Mouse (Mus musculus) midbrain, embryonic 15.5 days (tissue): Measurements from ENCODE around the gene Slc35c2. TPM values are rescaled to one million over a fixed set of nuclear protein-coding genes. Genes with fewer than 3 reads are reported as not detected.

Experiments used
- ATAC-seq: fragments of 200-750 bp; cut with Nextera tagmentation; replicated peaks from 2 replicates; pipeline ENCODE4 v1.8.0; 2017; ENCODE audit warnings: moderate TSS enrichment
- H3K27ac ChIP-seq: fragments of 300-500 bp; sonication (generic); 2 replicates; pipeline ENCODE4 v1.5.1; 2015; ENCODE audit warnings: mild to moderate bottlenecking, inconsistent platforms
- H3K27me3 ChIP-seq: fragments of 300-500 bp; sonication (generic); replicated peaks from 2 replicates; pipeline ENCODE4 v1.6.1; 2015; ENCODE audit warnings: inconsistent platforms
- H3K36me3 ChIP-seq: fragments of 300-500 bp; sonication (generic); replicated peaks from 2 replicates; pipeline ENCODE4 v1.6.1; 2015; ENCODE audit warnings: inconsistent platforms
- H3K4me1 ChIP-seq: fragments of 300-500 bp; sonication (generic); 2 replicates; pipeline ENCODE4 v1.6.1; 2015; ENCODE audit warnings: inconsistent platforms
- H3K4me2 ChIP-seq: fragments of 300-500 bp; sonication (generic); 2 replicates; pipeline ENCODE4 v1.6.1; 2015; ENCODE audit warnings: inconsistent platforms, mild to moderate bottlenecking, moderate library complexity
- H3K4me3 ChIP-seq: fragments of 300-500 bp; sonication (generic); 2 replicates; pipeline ENCODE4 v1.5.1; 2015; ENCODE audit warnings: mild to moderate bottlenecking, inconsistent platforms
- H3K9ac ChIP-seq: fragments of 300-500 bp; sonication (generic); 2 replicates; pipeline ENCODE4 v1.6.1; 2015; ENCODE audit warnings: mild to moderate bottlenecking, inconsistent platforms
- H3K9me3 ChIP-seq: fragments of 300-500 bp; sonication (generic); 2 replicates; pipeline ENCODE4 v1.6.1; 2016; ENCODE audit warnings: inconsistent platforms
- WGBS: fragments of 180-500 bp; shearing (Covaris S2); methylation state at CpG from one replicate; pipeline ENCODE4 v1.1.7; 2015; ENCODE audit warnings: mixed read lengths; 5-methylcytosine and 5-hydroxymethylcytosine counted together
- polyA plus RNA-seq: library from polyadenylated mRNA; unstranded; fragments of >200 nt; fragmentation: Nextera tagmentation; extraction: Ambion mirVana; gene quantifications from 2 replicates; pipeline ENCODE4 v1.2.1, GENCODE M21; 2015

Gene Slc35c2
- polyA plus RNA-seq, 1 experiment from 2014 or later: 72.8 TPM

GRCm38 (mm10) chr2:165307801-165308200 is 20.1 kb upstream of the Slc35c2 start:
- Histone ChIP-seq H3K27ac (no peak overlapping the region), H3K4me1 (peaks cover 29% of the 10 kb centered on the region), H3K4me3 (no peak overlapping the region), H3K9ac (no peak overlapping the region), H3K36me3 (peaks cover 27% of the 10 kb centered on the region), H3K4me2 (no peak overlapping the region), H3K9me3 (no peaks in the 10 kb centered on the region), H3K27me3 (no peaks in the 10 kb centered on the region)
- 90% methylated on average over 6 of the region's 6 CpGs for WGBS
- no peak for ATAC-seq

DNA sequence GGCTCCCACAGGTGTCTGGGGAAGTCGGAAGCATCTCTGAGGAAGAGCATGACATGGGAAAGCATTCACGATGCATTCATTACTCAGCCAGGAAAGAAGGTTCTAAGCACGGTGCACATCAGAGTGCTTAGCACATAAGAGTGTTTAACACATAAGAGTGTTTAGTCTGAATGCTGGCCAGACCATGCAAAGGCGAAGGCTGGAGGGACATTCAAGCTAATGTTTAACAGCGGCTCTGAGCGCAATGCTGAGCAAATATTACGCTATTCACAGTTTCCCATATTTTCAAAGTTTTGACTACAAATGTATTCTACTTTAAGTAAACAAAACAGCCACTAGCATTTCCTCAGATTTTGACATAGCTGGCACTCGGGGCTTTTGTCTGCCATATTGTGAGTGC is 17.8 kb upstream of the Slc35c2 start:
- Histone ChIP-seq H3K4me2 (no peak overlapping the region), H3K36me3 (peaks cover 28% of the 10 kb centered on the region), H3K4me3 (no peak overlapping the region), H3K27ac (no peak overlapping the region), H3K9ac (no peak overlapping the region), H3K27me3 (no peaks in the 10 kb centered on the region), H3K4me1 (peaks cover 16% of the 10 kb centered on the region), H3K9me3 (no peaks in the 10 kb centered on the region)
- ATAC-seq: no peak
- WGBS: 90% methylated on average over 8 of the region's 8 CpGs

- WGBS: 85% methylated on average over 19 of the region's 19 CpGs
- peaks cover 28% of the 10 kb centered on the region for H3K36me3 ChIP-seq
- H3K9ac ChIP-seq: no peak overlapping the region
- no peak overlapping the region for H3K4me3 ChIP-seq
- no peak overlapping the region for H3K4me2 ChIP-seq
- H3K27me3 ChIP-seq: no peaks in the 10 kb centered on the region
- no peak overlapping the region for H3K27ac ChIP-seq
- no peak for ATAC-seq
- H3K9me3 ChIP-seq: no peaks in the 10 kb centered on the region
- peaks cover 10% of the 10 kb centered on the region; the same call in 1 of the 2 replicates for H3K4me1 ChIP-seq
These were observed 17.1 kb upstream of the Slc35c2 start for GRCm38 (mm10) chr2:165304819-165305218.

- H3K4me2 ChIP-seq: no peak overlapping the region
- 92% methylated on average over 6 of the region's 6 CpGs for WGBS
- H3K9me3 ChIP-seq: no peaks in the 10 kb centered on the region
- H3K4me1 ChIP-seq: no peaks in the 10 kb centered on the region
- H3K27ac ChIP-seq: no peak overlapping the region
- H3K27me3 ChIP-seq: no peaks in the 10 kb centered on the region
- no peak overlapping the region for H3K9ac ChIP-seq
- H3K36me3 ChIP-seq: peaks cover 32% of the 10 kb centered on the region
- H3K4me3 ChIP-seq: no peak overlapping the region
- no peak for ATAC-seq
These were observed 15.8 kb upstream of the Slc35c2 start for GRCm38 (mm10) chr2:165303354-165304012.

DNA sequence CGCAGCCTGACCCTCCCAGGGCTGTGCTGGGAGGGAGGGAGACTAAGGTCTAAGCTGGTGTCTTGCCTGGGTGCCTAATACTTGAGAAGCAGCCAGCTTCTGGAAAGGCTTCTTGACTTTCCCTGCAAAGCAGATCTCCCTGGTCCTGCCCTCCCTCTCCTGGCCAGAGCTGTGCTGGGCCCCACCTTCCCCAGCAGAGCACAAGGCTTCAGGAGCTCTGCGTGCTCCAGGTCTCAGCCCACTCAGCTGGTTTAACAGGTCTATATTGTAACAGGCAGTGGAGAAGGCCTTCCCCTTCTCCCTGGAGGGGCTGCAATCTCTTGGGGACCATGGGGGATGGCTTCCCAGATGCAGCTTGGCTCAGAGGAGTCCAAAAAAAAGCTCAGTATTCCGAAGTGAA is 13.7 kb upstream of the Slc35c2 start:
- H3K4me1 ChIP-seq: no peaks in the 10 kb centered on the region
- no peak overlapping the region for H3K27ac ChIP-seq
- no peak overlapping the region for H3K4me3 ChIP-seq
- H3K4me2 ChIP-seq: no peak overlapping the region
- WGBS: 52% methylated on average over 3 of the region's 3 CpGs
- H3K9me3 ChIP-seq: no peaks in the 10 kb centered on the region
- no peak for ATAC-seq
- no peak overlapping the region for H3K9ac ChIP-seq
- peaks cover 48% of the 10 kb centered on the region for H3K36me3 ChIP-seq
- no peaks in the 10 kb centered on the region for H3K27me3 ChIP-seq

DNA sequence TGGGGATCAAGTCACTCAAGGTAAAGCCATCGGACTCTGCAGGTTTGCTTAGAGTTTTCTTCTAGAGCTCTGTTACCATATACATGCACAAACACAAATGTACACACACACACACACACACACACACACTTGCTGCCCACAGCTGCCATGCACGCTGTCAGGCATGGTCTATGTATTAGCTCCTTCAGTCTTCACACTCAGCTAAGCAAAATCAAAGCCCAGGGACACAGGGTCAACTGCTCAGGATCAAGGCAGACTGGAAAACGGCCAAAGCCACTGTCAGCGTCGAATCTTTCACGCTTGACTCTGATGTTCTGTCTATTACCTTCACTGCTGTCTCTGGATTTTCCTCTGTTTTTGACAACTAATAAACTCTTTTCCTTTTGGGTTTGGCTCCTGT is 13.2 kb upstream of the Slc35c2 start:
- Histone ChIP-seq H3K9ac (no peak overlapping the region), H3K4me2 (no peak overlapping the region), H3K9me3 (no peaks in the 10 kb centered on the region), H3K4me1 (no peaks in the 10 kb centered on the region), H3K4me3 (no peak overlapping the region), H3K36me3 (peaks cover 53% of the 10 kb centered on the region), H3K27me3 (no peaks in the 10 kb centered on the region), H3K27ac (no peak overlapping the region)
- no peak for ATAC-seq
- 63% methylated on average over 6 of the region's 6 CpGs for WGBS

- H3K4me2 ChIP-seq: no peak overlapping the region
- H3K36me3 ChIP-seq: peaks cover 57% of the 10 kb centered on the region
- no peak overlapping the region for H3K9ac ChIP-seq
- 0 out of 2 replicates have a peak overlapping the region, but pooled peaks have one; percentile 18 for H3K27ac ChIP-seq
- H3K4me3 ChIP-seq: no peak overlapping the region
- H3K4me1 ChIP-seq: no peaks in the 10 kb centered on the region
- no peak for ATAC-seq
- H3K27me3 ChIP-seq: no peaks in the 10 kb centered on the region
- no peaks in the 10 kb centered on the region for H3K9me3 ChIP-seq
- WGBS: 79% methylated on average over 8 of the region's 8 CpGs
These were observed 12.8 kb upstream of the Slc35c2 start for GRCm38 (mm10) chr2:165300424-165300823.

DNA sequence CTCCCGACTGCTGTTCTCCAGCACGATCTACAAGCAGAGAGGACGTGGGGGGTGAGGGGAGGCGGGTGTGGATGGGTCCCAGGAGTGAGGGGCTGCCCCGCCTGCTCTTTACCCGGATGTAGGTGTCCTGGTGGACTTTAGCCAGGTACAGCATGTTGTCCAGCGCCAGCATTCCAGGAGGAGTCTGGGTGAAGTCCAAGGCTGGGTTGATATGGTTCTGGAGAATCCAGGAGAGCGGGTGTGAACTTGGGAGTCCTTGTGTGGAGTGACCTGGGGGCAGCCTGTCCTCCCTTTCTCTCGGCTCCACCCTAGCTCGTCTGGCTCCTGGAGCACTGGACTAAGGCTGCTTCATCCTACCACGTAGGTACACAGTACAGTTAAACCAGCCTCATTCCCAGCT is 9.8 kb upstream of the Slc35c2 start:
- Histone ChIP-seq H3K4me3 (no peak overlapping the region), H3K9me3 (no peaks in the 10 kb centered on the region), H3K4me1 (no peaks in the 10 kb centered on the region), H3K27me3 (no peaks in the 10 kb centered on the region), H3K4me2 (no peak overlapping the region), H3K9ac (no peak overlapping the region), H3K36me3 (peaks cover 55% of the 10 kb centered on the region), H3K27ac (no peak overlapping the region)
- no peak for ATAC-seq
- WGBS: 93% methylated on average over 11 of the region's 11 CpGs

DNA sequence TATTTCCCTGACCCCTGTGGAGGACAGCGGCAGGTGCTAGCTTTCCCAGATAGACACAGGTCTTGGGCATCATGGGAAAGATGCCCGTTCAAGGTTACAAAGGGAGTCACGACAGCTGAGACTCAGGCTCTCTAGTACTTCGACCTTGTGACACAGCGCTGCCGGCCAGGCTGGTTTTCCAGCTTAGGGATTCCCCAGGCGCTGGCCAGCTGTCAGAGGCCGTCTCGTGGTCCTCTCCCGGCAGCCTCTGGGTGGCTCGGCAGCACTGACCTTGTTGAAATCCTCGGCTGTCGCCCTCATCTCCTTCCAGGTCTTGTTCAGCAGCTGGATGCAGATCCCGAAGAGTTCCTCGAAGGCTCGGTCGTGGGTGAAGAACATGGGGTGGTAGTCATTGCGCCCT is 8.9 kb upstream of the Slc35c2 start:
- no peaks in the 10 kb centered on the region for H3K4me1 ChIP-seq
- no peak overlapping the region for H3K4me2 ChIP-seq
- H3K4me3 ChIP-seq: no peak overlapping the region
- no peaks in the 10 kb centered on the region for H3K9me3 ChIP-seq
- no peaks in the 10 kb centered on the region for H3K27me3 ChIP-seq
- no peak overlapping the region for H3K27ac ChIP-seq
- peaks cover 63% of the 10 kb centered on the region for H3K36me3 ChIP-seq
- ATAC-seq: no peak
- H3K9ac ChIP-seq: no peak overlapping the region
- 88% methylated on average over 18 of the region's 18 CpGs for WGBS

GRCm38 (mm10) chr2:165288315-165289031 is 804 bp upstream of the Slc35c2 start:
- Histone ChIP-seq H3K4me2 (peak overlapping the region; percentile 96), H3K27me3 (no peaks in the 10 kb centered on the region), H3K4me1 (peaks cover 31% of the 10 kb centered on the region), H3K36me3 (peaks cover 25% of the 10 kb centered on the region; the same call in 1 of the 2 replicates), H3K9ac (peak overlapping the region; percentile 80), H3K4me3 (peak overlapping the region; percentile 91), H3K9me3 (no peaks in the 10 kb centered on the region), H3K27ac (peak overlapping the region; percentile 86)
- ATAC-seq: peak; percentile 69
- 55% methylated on average over 18 of the region's 18 CpGs for WGBS

- peaks cover 41% of the 10 kb centered on the region for H3K4me1 ChIP-seq
- ATAC-seq: no peak
- H3K36me3 ChIP-seq: peaks cover 13% of the 10 kb centered on the region; the same call in 1 of the 2 replicates
- H3K4me2 ChIP-seq: peak overlapping the region; percentile 96
- no peak overlapping the region for H3K27ac ChIP-seq
- WGBS: 72% methylated on average over 18 of the region's 18 CpGs
- H3K9ac ChIP-seq: peak overlapping the region; percentile 80
- H3K9me3 ChIP-seq: no peaks in the 10 kb centered on the region
- no peaks in the 10 kb centered on the region for H3K27me3 ChIP-seq
- H3K4me3 ChIP-seq: peak overlapping the region; percentile 91
These were observed 1.1 kb downstream of the Slc35c2 start for GRCm38 (mm10) chr2:165286361-165287201.

- H3K27ac ChIP-seq: no peak overlapping the region
- H3K36me3 ChIP-seq: peaks cover 7% of the 10 kb centered on the region; the same call in 1 of the 2 replicates
- no peaks in the 10 kb centered on the region for H3K9me3 ChIP-seq
- H3K4me3 ChIP-seq: no peak overlapping the region
- H3K4me2 ChIP-seq: no peak overlapping the region
- no peaks in the 10 kb centered on the region for H3K27me3 ChIP-seq
- peaks cover 47% of the 10 kb centered on the region for H3K4me1 ChIP-seq
- no peak overlapping the region for H3K9ac ChIP-seq
- WGBS: 88% methylated on average over 8 of the region's 8 CpGs
- no peak for ATAC-seq
These were observed 2.0 kb downstream of the Slc35c2 start for GRCm38 (mm10) chr2:165285621-165286020.
